Comparison of ENCODE assay signal across 25 mouse cellular contexts in the genomic region with DNA sequence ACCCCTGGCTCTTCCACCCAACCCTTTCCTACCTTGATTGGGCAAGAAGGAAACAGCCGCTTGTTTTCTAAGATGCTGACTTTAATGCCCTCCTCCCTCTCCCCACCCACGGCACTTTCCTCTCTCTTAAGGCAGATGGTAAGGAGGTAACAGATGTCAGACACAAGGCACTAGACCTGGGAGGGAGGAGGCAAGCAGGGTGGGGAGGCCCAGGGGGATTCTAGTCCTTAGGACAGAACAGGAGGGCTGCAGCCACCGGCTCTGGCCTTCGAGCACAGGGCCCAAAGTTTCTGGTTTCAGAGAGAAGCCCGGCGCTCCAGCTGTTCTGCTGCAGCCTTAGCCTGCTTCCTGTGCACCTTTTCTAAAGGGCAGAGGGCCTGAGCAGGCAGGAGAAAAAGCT.
DNase-seq lines count a peak whose midpoint lies in the region; ATAC-seq lines count a peak whose summit lies in the region.
"Had no signal": no experiment of that assay in that cellular context is flagged by ENCODE, and none has a peak within 500 bp of the region (broad histone marks: within the 10 kb centered on the region; RNA-seq: fewer than 3 reads in every experiment).

No protein-coding gene starts in this region.

- H3K9me3 ChIP-seq in heart, embryonic 11.5 days (replicated peaks; ENCODE audit: control insufficient read depth, low read length) = no peaks in the 10 kb centered on the region
- no peaks in the 10 kb centered on the region for H3K9me3 ChIP-seq in midbrain, embryonic 11.5 days (ENCODE audit: control insufficient read depth, low read length)
- H3K9me3 ChIP-seq in midbrain, embryonic 15.5 days = no peaks in the 10 kb centered on the region
- H3K9me3 ChIP-seq in embryonic facial prominence, embryonic 10.5 days = no peaks in the 10 kb centered on the region
- no peaks in the 10 kb centered on the region for H3K9me3 ChIP-seq in limb, embryonic 11.5 days (ENCODE audit: control insufficient read depth, low read length)
- H3K9me3 ChIP-seq: embryonic facial prominence, embryonic 13.5 days; liver, embryonic 13.5 days; stomach, embryonic 15.5 days had no signal

- peak; percentile 70 for DNase-seq in heart, adult 11 months
- DNase-seq in midbrain, embryonic 11.5 days (ENCODE audit: low spot score, missing footprints) = no peak
- DNase-seq in embryonic facial prominence, embryonic 10.5 days (ENCODE audit: low spot score) = no peak
- peak; percentile 32 for DNase-seq in limb, embryonic 11.5 days (ENCODE audit: low spot score)
- DNase-seq in layer of hippocampus, postnatal 36 days = no peak
- DNase-seq in gastrocnemius, postnatal 10 days = no peak
- DNase-seq: adrenal gland, postnatal 10 days; B cell, adult 2 months; cerebellum, adult 9-11 months; heart, adult 18-20 months; heart, postnatal 4 days; liver, embryonic 13.5 days; lung, embryonic 14.5 days; right cerebral cortex, postnatal 14 days; thymus, adult 18-20 months; thymus, postnatal 4 days had no signal

- 57% methylated on average over 6 of the region's 6 CpGs for WGBS in heart, embryonic 11.5 days (ENCODE audit: insufficient replicate concordance)
- 65% methylated on average over 6 of the region's 6 CpGs for WGBS in midbrain, embryonic 11.5 days
- 50% methylated on average over 6 of the region's 6 CpGs for WGBS in midbrain, embryonic 15.5 days
- WGBS in embryonic facial prominence, embryonic 10.5 days = 51% methylated on average over 6 of the region's 6 CpGs
- WGBS in limb, embryonic 11.5 days = 55% methylated on average over 6 of the region's 6 CpGs

- H3K9ac ChIP-seq in heart, embryonic 11.5 days (ENCODE audit: low read depth, low read length) = no peak overlapping the region
- H3K9ac ChIP-seq in midbrain, embryonic 11.5 days (ENCODE audit: low read length) = no peak overlapping the region
- H3K9ac ChIP-seq in midbrain, embryonic 15.5 days = no peak overlapping the region
- no peak overlapping the region for H3K9ac ChIP-seq in limb, embryonic 11.5 days (ENCODE audit: low read length)
- H3K9ac ChIP-seq: embryonic facial prominence, embryonic 13.5 days; liver, embryonic 13.5 days; lung, embryonic 14.5 days; stomach, embryonic 15.5 days had no signal

- no peaks in the 10 kb centered on the region for H3K4me1 ChIP-seq in heart, embryonic 11.5 days (ENCODE audit: control insufficient read depth, insufficient read depth, low read length)
- peaks cover 10% of the 10 kb centered on the region for H3K4me1 ChIP-seq in midbrain, embryonic 11.5 days (ENCODE audit: control insufficient read depth, insufficient read depth, low read length)
- peaks cover 12% of the 10 kb centered on the region for H3K4me1 ChIP-seq in midbrain, embryonic 15.5 days
- peaks cover 38% of the 10 kb centered on the region for H3K4me1 ChIP-seq in embryonic facial prominence, embryonic 10.5 days
- H3K4me1 ChIP-seq in limb, embryonic 11.5 days (ENCODE audit: control insufficient read depth, insufficient read depth, low read length) = peaks cover 5% of the 10 kb centered on the region; the same call in 1 of the 2 replicates
- H3K4me1 ChIP-seq: embryonic facial prominence, embryonic 13.5 days had no signal

- ATAC-seq in heart, embryonic 11.5 days (replicated peaks; ENCODE audit: insufficient number of reproducible peaks, low FRiP score, low TSS enrichment) = no peak
- no peak for ATAC-seq in midbrain, embryonic 11.5 days (ENCODE audit: low FRiP score)
- no peak for ATAC-seq in midbrain, embryonic 15.5 days (replicated peaks)
- ATAC-seq in limb, embryonic 11.5 days (ENCODE audit: insufficient number of reproducible peaks, low FRiP score, low TSS enrichment, low read depth) = no peak
- ATAC-seq: intestine, postnatal 0 days; Patski had no signal

- H3K27ac ChIP-seq in heart, embryonic 11.5 days (ENCODE audit: low read depth, low read length) = no peak overlapping the region
- peak overlapping the region; percentile 22; the same call in 1 of the 2 replicates for H3K27ac ChIP-seq in midbrain, embryonic 11.5 days (ENCODE audit: low read depth, low read length)
- no peak overlapping the region for H3K27ac ChIP-seq in midbrain, embryonic 15.5 days
- peak overlapping the region; percentile 24; the same call in 1 of the 2 replicates for H3K27ac ChIP-seq in embryonic facial prominence, embryonic 10.5 days (replicated peaks)
- H3K27ac ChIP-seq in limb, embryonic 11.5 days (replicated peaks; ENCODE audit: low read depth, low read length) = no peak overlapping the region
- H3K27ac ChIP-seq: embryonic facial prominence, embryonic 13.5 days; kidney, postnatal 0 days; layer of hippocampus, adult 2 months; liver, embryonic 13.5 days; macrophage; stomach, embryonic 15.5 days had no signal

- H3K27me3 ChIP-seq in heart, embryonic 11.5 days (ENCODE audit: control insufficient read depth, insufficient read depth, low read length) = 0 out of 2 replicates have a peak, but pooled peaks cover 2% of the 10 kb centered on the region
- no peaks in the 10 kb centered on the region for H3K27me3 ChIP-seq in midbrain, embryonic 11.5 days (ENCODE audit: control insufficient read depth, insufficient read depth, low read length)
- no peaks in the 10 kb centered on the region for H3K27me3 ChIP-seq in midbrain, embryonic 15.5 days (replicated peaks)
- no peaks in the 10 kb centered on the region for H3K27me3 ChIP-seq in embryonic facial prominence, embryonic 10.5 days (replicated peaks; ENCODE audit: low read depth, poor library complexity, severe bottlenecking)
- no peaks in the 10 kb centered on the region for H3K27me3 ChIP-seq in limb, embryonic 11.5 days (ENCODE audit: control insufficient read depth, insufficient read depth, low read length)
- H3K27me3 ChIP-seq: embryonic facial prominence, embryonic 13.5 days; Patski; stomach, embryonic 15.5 days had no signal

- no peaks in the 10 kb centered on the region for H3K36me3 ChIP-seq in heart, embryonic 11.5 days (ENCODE audit: control insufficient read depth, insufficient read depth, low read length)
- no peaks in the 10 kb centered on the region for H3K36me3 ChIP-seq in midbrain, embryonic 11.5 days (ENCODE audit: control insufficient read depth, insufficient read depth, low read length)
- no peaks in the 10 kb centered on the region for H3K36me3 ChIP-seq in midbrain, embryonic 15.5 days (replicated peaks)
- no peaks in the 10 kb centered on the region for H3K36me3 ChIP-seq in embryonic facial prominence, embryonic 10.5 days (replicated peaks)
- no peaks in the 10 kb centered on the region for H3K36me3 ChIP-seq in limb, embryonic 11.5 days (ENCODE audit: control insufficient read depth, insufficient read depth, low read length)
- H3K36me3 ChIP-seq: embryonic facial prominence, embryonic 13.5 days; liver, embryonic 13.5 days; stomach, embryonic 15.5 days had no signal

- H3K4me2 ChIP-seq in heart, embryonic 11.5 days = no peak overlapping the region
- no peak overlapping the region for H3K4me2 ChIP-seq in midbrain, embryonic 11.5 days
- H3K4me2 ChIP-seq in midbrain, embryonic 15.5 days = no peak overlapping the region
- H3K4me2 ChIP-seq in limb, embryonic 11.5 days (ENCODE audit: low read depth, severe bottlenecking) = no peak overlapping the region
- H3K4me2 ChIP-seq: embryonic facial prominence, embryonic 13.5 days; liver, embryonic 13.5 days; lung, embryonic 14.5 days; stomach, embryonic 15.5 days had no signal

- H3K4me3 ChIP-seq in heart, embryonic 11.5 days (ENCODE audit: low read depth, low read length) = no peak overlapping the region
- no peak overlapping the region for H3K4me3 ChIP-seq in midbrain, embryonic 11.5 days (ENCODE audit: low read depth, low read length)
- no peak overlapping the region for H3K4me3 ChIP-seq in midbrain, embryonic 15.5 days
- no peak overlapping the region for H3K4me3 ChIP-seq in embryonic facial prominence, embryonic 10.5 days
- no peak overlapping the region for H3K4me3 ChIP-seq in limb, embryonic 11.5 days (ENCODE audit: low read depth, low read length)
- H3K4me3 ChIP-seq: embryonic facial prominence, embryonic 13.5 days; layer of hippocampus, adult 2 months; liver, embryonic 13.5 days; stomach, embryonic 15.5 days had no signal

Comparison
In these comparisons a context has a peak if more than half of its experiments do, and no peak if none do; other contexts are left out.
1. H3K27ac ChIP-seq: peak in midbrain, embryonic 11.5 days (single experiment) and embryonic facial prominence, embryonic 10.5 days (single experiment); none in heart, embryonic 11.5 days (single experiment), midbrain, embryonic 15.5 days (single experiment) and limb, embryonic 11.5 days (single experiment).
2. DNase-seq: peak in heart, adult 11 months (single experiment) and limb, embryonic 11.5 days (single experiment); none in midbrain, embryonic 11.5 days (single experiment), embryonic facial prominence, embryonic 10.5 days (single experiment), layer of hippocampus, postnatal 36 days (0 of 2) and gastrocnemius, postnatal 10 days (single experiment).